Mouse (Mus musculus): Measurements from ENCODE around the gene Tex2. TPM values are rescaled to one million over a fixed set of nuclear protein-coding genes. Genes with fewer than 3 reads are reported as not detected.

Tex2 gene
- polyA plus RNA-seq, 1 experiment: 33.0 TPM

- TF ChIP-seq POLR2A (IDR thresholded peaks at IDR 0.05; ENCODE audit: low read depth, low read length): no peak
- TF ChIP-seq CTCF (conservative IDR thresholded peaks at IDR 0.05; ENCODE audit: insufficient read depth, insufficient read length, low read depth, low read length): peak; percentile 87
- no peaks in the 10 kb centered on the region for H3K4me1 ChIP-seq (ENCODE audit: control insufficient read depth, insufficient read depth, low read length)
- no peaks in the 10 kb centered on the region for H3K27me3 ChIP-seq (replicated peaks; ENCODE audit: control insufficient read depth, insufficient read depth, low read length)
- H3K4me3 ChIP-seq (ENCODE audit: insufficient read depth, low read depth, low read length): no peak overlapping the region
- no peaks in the 10 kb centered on the region for H3K36me3 ChIP-seq (ENCODE audit: control insufficient read depth, insufficient read depth, low read length)
- H3K27ac ChIP-seq (ENCODE audit: insufficient read depth, low read depth, low read length): no peak overlapping the region
- 15% methylated on average over 13 of the region's 13 CpGs for WGBS
- peak; percentile 78 for DNase-seq
Measured at GRCm38 (mm10) chr11:106648347-106648746, 35.1 kb upstream of the Tex2 start.

- WGBS: 86% methylated on average over 8 of the region's 8 CpGs
- DNase-seq: no peak
- H3K4me1 ChIP-seq (ENCODE audit: control insufficient read depth, insufficient read depth, low read length): no peaks in the 10 kb centered on the region
Measured at GRCm38 (mm10) chr11:106642966-106643637, 29.9 kb upstream of the Tex2 start.

GRCm38 (mm10) chr11:106641580-106641979 lies 28.4 kb upstream of the Tex2 start:
- no peak overlapping the region for H3K4me3 ChIP-seq (ENCODE audit: insufficient read depth, low read depth, low read length)
- H3K27ac ChIP-seq (ENCODE audit: insufficient read depth, low read depth, low read length): no peak overlapping the region
- DNase-seq: no peak
- no peaks in the 10 kb centered on the region for H3K36me3 ChIP-seq (ENCODE audit: control insufficient read depth, insufficient read depth, low read length)
- no peaks in the 10 kb centered on the region for H3K27me3 ChIP-seq (replicated peaks; ENCODE audit: control insufficient read depth, insufficient read depth, low read length)
- no peaks in the 10 kb centered on the region for H3K4me1 ChIP-seq (ENCODE audit: control insufficient read depth, insufficient read depth, low read length)
- WGBS: 69% methylated on average over 1 of the region's 1 CpGs
- TF ChIP-seq CTCF (conservative IDR thresholded peaks at IDR 0.05; ENCODE audit: insufficient read depth, insufficient read length, low read depth, low read length) (no peak), POLR2A (IDR thresholded peaks at IDR 0.05; ENCODE audit: low read depth, low read length) (no peak)

More at GRCm38 (mm10) chr11:106642966-106643637, 29.9 kb upstream of the Tex2 start:
- H3K36me3 ChIP-seq (ENCODE audit: control insufficient read depth, insufficient read depth, low read length): no peaks in the 10 kb centered on the region
- no peak for TF ChIP-seq POLR2A (IDR thresholded peaks at IDR 0.05; ENCODE audit: low read depth, low read length)
- TF ChIP-seq CTCF (conservative IDR thresholded peaks at IDR 0.05; ENCODE audit: insufficient read depth, insufficient read length, low read depth, low read length): no peak
- H3K27me3 ChIP-seq (replicated peaks; ENCODE audit: control insufficient read depth, insufficient read depth, low read length): no peaks in the 10 kb centered on the region
- no peak overlapping the region for H3K4me3 ChIP-seq (ENCODE audit: insufficient read depth, low read depth, low read length)
- H3K27ac ChIP-seq (ENCODE audit: insufficient read depth, low read depth, low read length): no peak overlapping the region

GRCm38 (mm10) chr11:106640059-106640458 lies 26.8 kb upstream of the Tex2 start:
- Histone ChIP-seq H3K4me1 (ENCODE audit: control insufficient read depth, insufficient read depth, low read length) (no peaks in the 10 kb centered on the region), H3K27ac (ENCODE audit: insufficient read depth, low read depth, low read length) (no peak overlapping the region), H3K4me3 (ENCODE audit: insufficient read depth, low read depth, low read length) (no peak overlapping the region), H3K27me3 (replicated peaks; ENCODE audit: control insufficient read depth, insufficient read depth, low read length) (no peaks in the 10 kb centered on the region), H3K36me3 (ENCODE audit: control insufficient read depth, insufficient read depth, low read length) (no peaks in the 10 kb centered on the region)
- TF ChIP-seq CTCF (conservative IDR thresholded peaks at IDR 0.05; ENCODE audit: insufficient read depth, insufficient read length, low read depth, low read length): no peak
- no peak for TF ChIP-seq POLR2A (IDR thresholded peaks at IDR 0.05; ENCODE audit: low read depth, low read length)
- DNase-seq: no peak
- WGBS: 31% methylated on average over 9 of the region's 9 CpGs

- Histone ChIP-seq H3K27ac (ENCODE audit: insufficient read depth, low read depth, low read length) (no peak overlapping the region), H3K36me3 (ENCODE audit: control insufficient read depth, insufficient read depth, low read length) (no peaks in the 10 kb centered on the region), H3K27me3 (replicated peaks; ENCODE audit: control insufficient read depth, insufficient read depth, low read length) (no peaks in the 10 kb centered on the region), H3K4me3 (ENCODE audit: insufficient read depth, low read depth, low read length) (no peak overlapping the region), H3K4me1 (ENCODE audit: control insufficient read depth, insufficient read depth, low read length) (no peaks in the 10 kb centered on the region)
- DNase-seq: no peak
- TF ChIP-seq CTCF (conservative IDR thresholded peaks at IDR 0.05; ENCODE audit: insufficient read depth, insufficient read length, low read depth, low read length): no peak
- TF ChIP-seq POLR2A (IDR thresholded peaks at IDR 0.05; ENCODE audit: low read depth, low read length): no peak
- 42% methylated on average over 5 of the region's 5 CpGs for WGBS
Measured at GRCm38 (mm10) chr11:106639356-106639692, 26.1 kb upstream of the Tex2 start.

- Histone ChIP-seq H3K4me3 (ENCODE audit: insufficient read depth, low read depth, low read length) (no peak overlapping the region), H3K4me1 (ENCODE audit: control insufficient read depth, insufficient read depth, low read length) (no peaks in the 10 kb centered on the region), H3K36me3 (ENCODE audit: control insufficient read depth, insufficient read depth, low read length) (no peaks in the 10 kb centered on the region), H3K27me3 (replicated peaks; ENCODE audit: control insufficient read depth, insufficient read depth, low read length) (no peaks in the 10 kb centered on the region), H3K27ac (ENCODE audit: insufficient read depth, low read depth, low read length) (no peak overlapping the region)
- DNase-seq: no peak
- TF ChIP-seq CTCF (conservative IDR thresholded peaks at IDR 0.05; ENCODE audit: insufficient read depth, insufficient read length, low read depth, low read length) (no peak), POLR2A (IDR thresholded peaks at IDR 0.05; ENCODE audit: low read depth, low read length) (no peak)
- WGBS: 73% methylated on average over 9 of the region's 9 CpGs
Measured at GRCm38 (mm10) chr11:106638551-106639355, 25.5 kb upstream of the Tex2 start.

- Histone ChIP-seq H3K27me3 (replicated peaks; ENCODE audit: control insufficient read depth, insufficient read depth, low read length) (no peaks in the 10 kb centered on the region), H3K36me3 (ENCODE audit: control insufficient read depth, insufficient read depth, low read length) (no peaks in the 10 kb centered on the region), H3K4me3 (ENCODE audit: insufficient read depth, low read depth, low read length) (no peak overlapping the region), H3K27ac (ENCODE audit: insufficient read depth, low read depth, low read length) (no peak overlapping the region), H3K4me1 (ENCODE audit: control insufficient read depth, insufficient read depth, low read length) (no peaks in the 10 kb centered on the region)
- 44% methylated on average over 7 of the region's 7 CpGs for WGBS
- no peak for DNase-seq
- TF ChIP-seq CTCF (conservative IDR thresholded peaks at IDR 0.05; ENCODE audit: insufficient read depth, insufficient read length, low read depth, low read length) (no peak), POLR2A (IDR thresholded peaks at IDR 0.05; ENCODE audit: low read depth, low read length) (no peak)
Measured at GRCm38 (mm10) chr11:106637754-106638153, 24.5 kb upstream of the Tex2 start.
